Mouse (Mus musculus): ENCODE measurements at regions not wholly inside any gene's neighbourhood (a gene's known extent, or its start where the extent isn't known, plus 50 kb on each side); places are given as distances from the start of the nearest gene placed in this dataset.

DNA sequence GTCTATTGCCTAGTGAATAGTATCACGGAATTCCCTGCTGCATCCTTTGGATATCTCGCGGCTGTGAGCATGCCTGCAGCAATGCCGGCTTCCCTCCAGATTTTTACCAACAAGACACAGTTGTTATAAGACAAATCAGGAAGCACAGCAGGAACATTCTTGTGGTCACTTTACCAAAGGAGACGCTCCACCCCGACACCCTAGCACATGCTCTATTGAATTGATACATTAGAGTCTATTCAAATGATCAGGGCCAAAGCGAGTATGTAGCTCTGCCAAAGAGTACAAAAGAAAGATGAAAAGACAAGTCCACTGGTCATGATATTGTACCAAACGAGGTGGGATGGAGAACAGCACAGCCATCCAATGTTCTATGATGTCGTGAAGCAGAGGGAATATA lies 376.1 kb upstream of the Fat1 start:
- WGBS = 58% methylated on average over 9 of the region's 9 CpGs
- H3K9me3 ChIP-seq = no peaks in the 10 kb centered on the region

DNA sequence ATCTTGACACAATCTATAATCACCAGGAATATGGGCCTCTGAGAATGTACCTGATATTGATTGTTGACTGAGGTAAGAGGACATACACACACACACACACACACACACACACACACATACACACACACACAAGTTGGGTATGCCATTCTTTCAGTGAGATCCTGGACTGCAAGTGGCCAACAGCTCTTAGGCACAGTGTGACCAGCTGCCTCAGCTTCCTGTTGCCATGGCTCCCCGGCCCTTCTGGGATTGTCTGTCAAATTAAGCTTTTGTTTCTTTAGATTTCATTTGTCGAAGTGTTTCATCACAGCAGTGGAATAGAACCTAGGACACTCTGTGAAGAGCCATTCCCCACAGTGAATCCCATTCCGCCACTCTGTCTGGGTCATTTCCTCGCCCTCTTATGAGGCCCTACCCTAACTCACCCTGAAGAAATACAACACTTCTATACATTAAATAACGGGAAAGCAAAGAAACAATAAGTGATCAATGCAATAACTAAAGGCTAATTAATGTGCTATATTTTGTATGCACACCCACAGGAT lies 358.9 kb upstream of the Fat1 start:
- H3K4me3 ChIP-seq = no peak overlapping the region
- H3K27ac ChIP-seq = no peak overlapping the region
- 0 out of 2 replicates have a peak, but pooled peaks cover 6% of the 10 kb centered on the region for H3K4me1 ChIP-seq (replicated peaks)
- no peaks in the 10 kb centered on the region for H3K36me3 ChIP-seq
- DNase-seq (ENCODE audit: low spot score) = peak; percentile 28
- WGBS = 58% methylated on average over 5 of the region's 5 CpGs
- no peaks in the 10 kb centered on the region for H3K9me3 ChIP-seq
- H3K27me3 ChIP-seq (ENCODE audit: insufficient read depth, poor library complexity, severe bottlenecking) = no peaks in the 10 kb centered on the region

More for the DNA sequence above, 376.1 kb upstream of the Fat1 start:
- no peak overlapping the region for H3K4me3 ChIP-seq
- no peaks in the 10 kb centered on the region for H3K36me3 ChIP-seq
- H3K27me3 ChIP-seq (ENCODE audit: insufficient read depth, poor library complexity, severe bottlenecking) = no peaks in the 10 kb centered on the region
- no peaks in the 10 kb centered on the region for H3K4me1 ChIP-seq (replicated peaks)
- H3K27ac ChIP-seq = no peak overlapping the region
- DNase-seq (ENCODE audit: low spot score) = no peak

DNA sequence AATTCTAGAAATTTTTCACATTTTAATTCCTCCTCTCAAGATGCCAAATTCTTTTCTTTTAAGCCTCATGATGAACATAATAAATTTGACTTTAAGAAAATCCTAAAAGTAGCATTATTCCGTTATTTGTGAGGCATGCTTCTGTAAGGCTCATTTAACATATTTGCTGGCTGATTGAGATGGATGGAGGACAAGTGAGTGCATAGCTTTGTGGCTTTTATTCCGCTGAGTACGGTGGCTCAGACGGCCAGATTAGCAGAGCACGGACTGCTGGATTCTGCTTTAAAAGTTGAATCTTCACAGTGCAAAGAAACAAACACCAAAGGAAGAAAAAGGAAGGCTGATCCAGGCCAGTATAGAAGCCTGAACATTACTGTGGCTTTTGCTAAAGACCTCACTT lies 358.3 kb upstream of the Fat1 start:
- Histone ChIP-seq H3K36me3 (no peaks in the 10 kb centered on the region), H3K4me1 (replicated peaks) (0 out of 2 replicates have a peak, but pooled peaks cover 6% of the 10 kb centered on the region), H3K4me3 (no peak overlapping the region), H3K27me3 (ENCODE audit: insufficient read depth, poor library complexity, severe bottlenecking) (no peaks in the 10 kb centered on the region), H3K27ac (no peak overlapping the region), H3K9me3 (no peaks in the 10 kb centered on the region)
- WGBS = 70% methylated on average over 5 of the region's 5 CpGs
- no peak for DNase-seq (ENCODE audit: low spot score)

All from hindbrain, embryonic 10.5 days (tissue).